Mouse (Mus musculus): ENCODE measurements around the gene Il18.

- TF ChIP-seq POLR2A (IDR thresholded peaks at IDR 0.05; ENCODE audit: extremely low read depth, insufficient read depth, low read length) (no peak), CTCF (IDR thresholded peaks at IDR 0.05; ENCODE audit: extremely low read depth, insufficient read depth, low read length) (peak; percentile 40; the same call in 1 of the 2 replicates)
Measured at GRCm38 (mm10) chr9:50530890-50531289, 23.7 kb upstream of the Il18 start.

Data from cortical plate, adult 2 months (tissue).